Mouse (Mus musculus) small intestine, adult 2 months (tissue): ENCODE results near the gene Gatad2a. TPM values are rescaled to one million over a fixed set of nuclear protein-coding genes. Genes with fewer than 3 reads are reported as not detected.

Source experiments
- H3K27ac ChIP-seq: fragments of 200-500 bp; 2 replicates; pipeline ENCODE4 v1.5.1; 2012; ENCODE audit warnings: low read depth, low read length, control low read depth, inconsistent platforms; ENCODE audit not compliant: insufficient read depth
- H3K27me3 ChIP-seq: fragments of 200-500 bp; 2 replicates; pipeline ENCODE4 v1.6.1; 2012; ENCODE audit warnings: mild to moderate bottlenecking, moderate library complexity, low read length, inconsistent platforms; ENCODE audit not compliant: control insufficient read depth, insufficient read depth
- H3K36me3 ChIP-seq: fragments of 200-500 bp; 2 replicates; pipeline ENCODE4 v1.6.1; 2012; ENCODE audit warnings: mild to moderate bottlenecking, low read length, control low read depth, inconsistent platforms; ENCODE audit not compliant: control insufficient read depth, insufficient read depth
- H3K4me1 ChIP-seq: fragments of 200-500 bp; 2 replicates; pipeline ENCODE4 v1.6.1; 2012; ENCODE audit warnings: low read length, inconsistent platforms, mixed read lengths; ENCODE audit not compliant: control insufficient read depth, insufficient read depth, insufficient read length
- H3K4me3 ChIP-seq: fragments of 200-500 bp; 2 replicates; pipeline ENCODE4 v1.5.1; 2012; ENCODE audit warnings: low read depth, mild to moderate bottlenecking, control low read depth, inconsistent platforms, low read length, moderate library complexity
- CTCF ChIP-seq: fragments of 200-500 bp; IDR thresholded peaks from 2 replicates; pipeline ENCODE4 v1.5.1; 2012; ENCODE audit warnings: low read depth, mild to moderate bottlenecking, control low read depth, inconsistent platforms, low read length, moderate library complexity, mixed read lengths; ENCODE audit not compliant: insufficient replicate concordance, insufficient read length; ENCODE audit errors: extremely low read depth
- POLR2A ChIP-seq: fragments of 200-500 bp; IDR thresholded peaks from 2 replicates; pipeline ENCODE4 v1.6.1; 2012; ENCODE audit warnings: low read depth, mild to moderate bottlenecking, control low read depth, inconsistent platforms, low read length, moderate library complexity
- WGBS: fragments of 180-500 bp; shearing (Covaris S2); methylation state at CpG from one replicate; pipeline ENCODE4 v1.1.7; 2018; 5-methylcytosine and 5-hydroxymethylcytosine counted together
- polyA plus RNA-seq: library from polyadenylated mRNA; depleted of rRNA; stranded (reverse); fragments of >200 nt; gene quantifications from 2 replicates; pipeline ENCODE4 v1.2.3, GENCODE M21; 2012; rRNA removed

Gene Gatad2a
- polyA plus RNA-seq, 1 experiment = 101 TPM

DNA sequence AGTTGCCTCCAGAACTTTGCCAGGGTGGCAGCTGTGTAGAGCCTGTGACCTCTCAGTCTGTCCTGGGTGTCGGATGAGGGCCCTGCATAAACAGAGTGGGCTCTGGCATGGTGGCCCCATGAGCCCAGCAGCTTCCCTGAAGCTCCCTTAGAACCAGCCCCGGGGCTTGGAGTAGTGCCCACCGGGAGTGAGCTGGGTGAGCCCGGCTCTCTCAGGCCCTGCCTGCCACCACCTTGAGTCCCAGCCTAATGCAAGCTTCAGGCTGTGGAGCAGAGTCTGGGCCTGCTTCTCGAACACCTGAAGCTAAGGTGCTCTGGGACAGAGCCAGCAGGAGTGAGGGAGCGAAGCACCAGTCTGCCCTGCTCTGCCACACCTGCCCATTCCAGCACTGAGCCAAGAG lies 125.3 kb downstream of the Gatad2a start:
- 75% methylated on average over 6 of the region's 6 CpGs for WGBS
- TF ChIP-seq CTCF (no peak), POLR2A (no peak)
- H3K4me1 ChIP-seq = peaks cover 5% of the 10 kb centered on the region

DNA sequence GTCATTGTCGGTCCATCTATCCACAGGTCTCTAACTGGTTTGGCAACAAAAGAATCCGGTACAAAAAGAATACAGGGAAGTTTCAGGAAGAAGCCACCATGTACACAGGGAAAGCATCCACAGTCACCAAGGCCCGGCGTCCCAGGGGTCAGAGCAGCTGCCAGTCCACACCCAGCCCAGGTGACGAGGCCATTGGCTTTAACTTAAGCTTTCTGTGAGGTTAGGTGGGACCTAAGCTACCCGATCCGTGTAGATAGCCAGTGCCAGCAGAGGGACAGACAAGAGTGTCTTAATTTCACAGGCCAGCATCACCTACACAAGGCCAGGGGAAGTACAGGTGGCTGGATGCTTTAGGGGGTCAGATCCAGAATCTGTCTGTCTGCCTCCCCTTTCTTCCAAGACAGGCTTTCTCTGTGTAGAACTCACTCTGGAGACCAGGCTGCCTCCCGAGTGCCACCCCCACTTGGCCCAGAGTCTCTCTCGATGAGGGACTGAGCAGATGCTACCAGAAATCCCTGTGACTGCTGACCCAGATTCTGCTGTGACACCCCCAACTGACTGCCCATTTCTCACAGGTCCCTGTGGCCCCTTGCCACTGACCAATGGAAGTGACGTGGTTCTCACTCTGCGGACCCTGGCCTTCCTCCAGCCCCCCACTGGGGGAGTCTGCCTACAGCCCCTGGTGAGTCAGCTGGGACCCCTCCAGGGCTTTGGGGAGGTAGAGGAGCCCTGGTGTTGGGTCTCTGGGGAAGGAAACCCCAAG lies 126.0 kb downstream of the Gatad2a start:
- no peak overlapping the region for H3K27ac ChIP-seq
- WGBS = 79% methylated on average over 11 of the region's 11 CpGs
- H3K27me3 ChIP-seq = no peaks in the 10 kb centered on the region
- H3K4me3 ChIP-seq = no peak overlapping the region
- no peak for TF ChIP-seq POLR2A
- TF ChIP-seq CTCF = no peak
- H3K4me1 ChIP-seq = peaks cover 5% of the 10 kb centered on the region
- no peaks in the 10 kb centered on the region for H3K36me3 ChIP-seq

More for the DNA sequence above, 125.3 kb downstream of the Gatad2a start:
- Histone ChIP-seq H3K36me3 (no peaks in the 10 kb centered on the region), H3K27me3 (no peaks in the 10 kb centered on the region), H3K4me3 (no peak overlapping the region), H3K27ac (no peak overlapping the region)

- no peaks in the 10 kb centered on the region for H3K36me3 ChIP-seq
- 83% methylated on average over 5 of the region's 5 CpGs for WGBS
- H3K27ac ChIP-seq = no peak overlapping the region
- peaks cover 5% of the 10 kb centered on the region for H3K4me1 ChIP-seq
- TF ChIP-seq POLR2A (no peak), CTCF (no peak)
- no peaks in the 10 kb centered on the region for H3K27me3 ChIP-seq
- H3K4me3 ChIP-seq = no peak overlapping the region
Measured at GRCm38 (mm10) chr8:69867696-69868326, 128.4 kb downstream of the Gatad2a start.

- H3K27ac ChIP-seq = no peak overlapping the region
- H3K36me3 ChIP-seq = no peaks in the 10 kb centered on the region
- 48% methylated on average over 5 of the region's 5 CpGs for WGBS
- no peaks in the 10 kb centered on the region for H3K27me3 ChIP-seq
- H3K4me3 ChIP-seq = no peak overlapping the region
- H3K4me1 ChIP-seq = peaks cover 5% of the 10 kb centered on the region
- TF ChIP-seq CTCF (no peak), POLR2A (no peak)
Measured at GRCm38 (mm10) chr8:69864180-69864579, 132.0 kb downstream of the Gatad2a start.

DNA sequence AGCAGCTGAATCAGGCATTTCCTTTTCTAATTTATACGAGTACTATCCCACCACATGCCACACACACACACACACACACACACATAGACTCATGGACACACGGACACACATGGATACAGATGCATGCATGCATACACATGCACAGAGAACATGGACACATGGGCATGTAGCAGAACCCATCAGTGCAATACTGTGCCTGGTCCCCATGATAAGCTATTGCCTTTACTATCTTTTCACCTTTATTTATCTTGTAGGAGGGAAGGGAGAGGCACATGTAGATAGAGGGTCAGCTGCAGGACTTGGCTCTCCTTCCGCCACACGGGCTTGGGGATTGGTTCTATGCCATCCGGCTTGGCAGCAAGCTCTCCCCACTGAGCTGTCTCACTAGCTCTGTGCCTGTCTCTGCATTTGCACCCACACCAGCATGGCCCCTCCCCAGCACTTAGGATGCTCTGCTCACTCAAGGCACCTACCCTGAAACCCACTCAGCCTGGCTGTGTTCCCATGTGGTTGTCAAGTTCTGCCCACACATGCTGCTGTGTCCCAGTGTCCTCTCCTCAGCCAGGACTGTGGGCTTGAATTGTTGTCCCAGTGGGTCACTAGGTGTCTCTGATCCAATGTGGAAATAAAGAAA lies 132.7 kb downstream of the Gatad2a start:
- no peak overlapping the region for H3K27ac ChIP-seq
- H3K36me3 ChIP-seq = no peaks in the 10 kb centered on the region
- no peak overlapping the region for H3K4me3 ChIP-seq
- peaks cover 5% of the 10 kb centered on the region for H3K4me1 ChIP-seq
- WGBS = 50% methylated on average over 5 of the region's 5 CpGs
- no peak for TF ChIP-seq CTCF
- TF ChIP-seq POLR2A = no peak
- H3K27me3 ChIP-seq = no peaks in the 10 kb centered on the region

GRCm38 (mm10) chr8:69861251-69861650 lies 134.9 kb downstream of the Gatad2a start:
- Histone ChIP-seq H3K4me1 (no peaks in the 10 kb centered on the region), H3K4me3 (no peak overlapping the region), H3K27me3 (no peaks in the 10 kb centered on the region), H3K27ac (no peak overlapping the region), H3K36me3 (no peaks in the 10 kb centered on the region)
- 52% methylated on average over 2 of the region's 2 CpGs for WGBS
- no peak for TF ChIP-seq POLR2A
- no peak for TF ChIP-seq CTCF

DNA sequence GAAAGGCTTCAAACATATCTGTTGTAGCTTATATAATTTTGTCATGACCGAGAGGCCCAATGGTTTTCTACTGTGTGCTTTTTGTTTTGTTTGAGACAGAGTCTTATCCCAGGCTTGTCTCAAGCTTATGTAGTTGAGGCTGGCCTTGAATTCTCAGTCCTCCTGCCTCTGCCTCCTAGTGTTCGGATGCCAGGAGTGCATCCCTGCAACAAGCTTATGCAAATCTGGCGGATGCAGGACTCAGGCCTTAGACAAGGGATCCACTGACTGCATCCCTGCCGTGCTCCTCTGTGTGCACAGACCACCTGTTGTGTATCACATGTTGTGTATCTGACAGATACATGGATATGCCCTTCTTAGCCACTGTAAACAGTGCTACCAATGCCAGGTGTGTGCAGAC lies 135.4 kb downstream of the Gatad2a start:
- H3K4me1 ChIP-seq = no peaks in the 10 kb centered on the region
- no peaks in the 10 kb centered on the region for H3K36me3 ChIP-seq
- H3K27me3 ChIP-seq = no peaks in the 10 kb centered on the region
- no peak overlapping the region for H3K27ac ChIP-seq
- WGBS = 74% methylated on average over 4 of the region's 4 CpGs
- no peak overlapping the region for H3K4me3 ChIP-seq
- TF ChIP-seq POLR2A (no peak), CTCF (peak; percentile 31; the same call in 1 of the 2 replicates)

Other genes with a start within 250 kb of the Gatad2a start
- 0.41 and 1.9 TPM in 2 replicates for gene Zfp963, start 246.4 kb downstream of the Gatad2a start, polyA plus RNA-seq
- not detected in 2 replicates for gene Gm20422, start 221.5 kb downstream of the Gatad2a start, polyA plus RNA-seq
- gene Atp13a1, start 205.2 kb downstream of the Gatad2a start, polyA plus RNA-seq = 64.3 and 102 TPM in 2 replicates
- gene Zfp866, start 205.2 kb downstream of the Gatad2a start, polyA plus RNA-seq = 2.2 and 3.7 TPM in 2 replicates
- 36.8 and 58.3 TPM in 2 replicates for gene Gmip, start 187.7 kb downstream of the Gatad2a start, polyA plus RNA-seq
- 2.0 and 2.2 TPM in 2 replicates for gene Lpar2, start 174.0 kb downstream of the Gatad2a start, polyA plus RNA-seq
- gene Pbx4, start 163.9 kb downstream of the Gatad2a start, polyA plus RNA-seq = 2.1 and 9.1 TPM in 2 replicates
- 0.03 and 0.20 TPM in 2 replicates for gene Cilp2, start 108.7 kb downstream of the Gatad2a start, polyA plus RNA-seq
- gene Tssk6, start 94.2 kb downstream of the Gatad2a start, polyA plus RNA-seq = 0.98 and 1.9 TPM in 2 replicates
- gene Ndufa13, start 93.8 kb downstream of the Gatad2a start, polyA plus RNA-seq = 88.6 and 149 TPM in 2 replicates
- 4.6 and 4.8 TPM in 2 replicates for gene Yjefn3, start 93.7 kb downstream of the Gatad2a start, polyA plus RNA-seq
- 63.2 and 107 TPM in 2 replicates for gene Mau2, start 46.4 kb upstream of the Gatad2a start, polyA plus RNA-seq
- gene Sugp1, start 46.4 kb upstream of the Gatad2a start, polyA plus RNA-seq = 6.9 and 10.4 TPM in 2 replicates
- gene Tm6sf2, start 76.5 kb upstream of the Gatad2a start, polyA plus RNA-seq = 608 and 1,607 TPM in 2 replicates
- gene Hapln4, start 87.1 kb upstream of the Gatad2a start, polyA plus RNA-seq = 0.53 and 2.5 TPM in 2 replicates
- 0.04 TPM in 1 of 2 replicates, not detected in the other for gene Ncan, start 124.5 kb upstream of the Gatad2a start, polyA plus RNA-seq
- 4.9 and 9.2 TPM in 2 replicates for gene Nr2c2ap, start 134.9 kb upstream of the Gatad2a start, polyA plus RNA-seq
- 23.9 and 44.9 TPM in 2 replicates for gene Rfxank, start 142.8 kb upstream of the Gatad2a start, polyA plus RNA-seq
- 43.3 and 83.7 TPM in 2 replicates for gene Borcs8, start 143.1 kb upstream of the Gatad2a start, polyA plus RNA-seq
- 1.6 and 5.3 TPM in 2 replicates for gene Mef2b, start 143.3 kb upstream of the Gatad2a start, polyA plus RNA-seq
- gene Tmem161a, start 176.0 kb upstream of the Gatad2a start, polyA plus RNA-seq = 66.9 and 89.5 TPM in 2 replicates
- 16.7 and 23.2 TPM in 2 replicates for gene Slc25a42, start 215.9 kb upstream of the Gatad2a start, polyA plus RNA-seq
- gene Sugp2, start 237.8 kb upstream of the Gatad2a start, polyA plus RNA-seq = 8.5 and 23.4 TPM in 2 replicates
- gene Armc6, start 238.1 kb upstream of the Gatad2a start, polyA plus RNA-seq = 11.6 and 17.9 TPM in 2 replicates